Mouse (Mus musculus): Measurements from ENCODE around the gene Tmem258. TPM values are rescaled to one million over a fixed set of nuclear protein-coding genes. Genes with fewer than 3 reads are reported as not detected.
A peak's percentile ranks its signal among the peaks of the same experiment; 100 is the strongest.

Tmem258 gene
- total and polyA plus RNA-seq, 3 experiments: 337 to 354 TPM; not detected in 1

DNA sequence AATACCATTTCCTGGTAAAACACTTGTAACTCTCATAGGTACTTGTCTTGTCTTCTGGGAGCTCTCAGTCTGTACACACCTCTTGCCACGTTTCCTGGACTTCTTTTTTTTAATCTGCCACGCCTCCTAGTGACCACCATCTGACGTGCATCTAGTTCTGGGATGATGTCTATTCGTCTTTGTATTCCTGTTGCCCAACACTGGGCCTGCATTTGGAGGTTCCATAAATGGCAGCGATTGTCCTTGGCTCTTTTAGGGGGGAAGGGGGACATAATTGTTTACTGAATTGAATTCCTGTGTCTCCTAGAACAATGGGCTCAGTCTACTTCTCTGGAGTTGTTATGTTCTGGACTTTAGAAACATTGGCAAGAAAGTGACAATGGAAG, 795 bp downstream of the Tmem258 start (continued):
- TF ChIP-seq USF1 (IDR thresholded peaks at IDR 0.05; ENCODE audit: low read depth, low read length): no peak
- peak; percentile 74 for TF ChIP-seq ZNF384 (IDR thresholded peaks at IDR 0.05; ENCODE audit: low read depth, low read length)
- TF ChIP-seq KAT2A (conservative IDR thresholded peaks at IDR 0.05; ENCODE audit: low read depth, low read length): no peak
- TF ChIP-seq SMC3 (IDR thresholded peaks at IDR 0.05; ENCODE audit: low read depth, low read length): 0 out of 2 replicates have a peak, but pooled peaks have one; percentile 6
- TF ChIP-seq EP300 (IDR thresholded peaks at IDR 0.05; ENCODE audit: low read depth in 1 of 2, low read length in 2 of 2): no peak
- TF ChIP-seq MXI1 (IDR thresholded peaks at IDR 0.05; ENCODE audit: low read depth, low read length): peak; percentile 93
- no peak for TF ChIP-seq TCF12 (IDR thresholded peaks at IDR 0.05; ENCODE audit: low read depth, low read length)
- no peak for TF ChIP-seq NELFE (IDR thresholded peaks at IDR 0.05; ENCODE audit: low read depth, low read length)
- TF ChIP-seq MAZ (IDR thresholded peaks at IDR 0.05; ENCODE audit: low read depth, low read length): no peak

DNA sequence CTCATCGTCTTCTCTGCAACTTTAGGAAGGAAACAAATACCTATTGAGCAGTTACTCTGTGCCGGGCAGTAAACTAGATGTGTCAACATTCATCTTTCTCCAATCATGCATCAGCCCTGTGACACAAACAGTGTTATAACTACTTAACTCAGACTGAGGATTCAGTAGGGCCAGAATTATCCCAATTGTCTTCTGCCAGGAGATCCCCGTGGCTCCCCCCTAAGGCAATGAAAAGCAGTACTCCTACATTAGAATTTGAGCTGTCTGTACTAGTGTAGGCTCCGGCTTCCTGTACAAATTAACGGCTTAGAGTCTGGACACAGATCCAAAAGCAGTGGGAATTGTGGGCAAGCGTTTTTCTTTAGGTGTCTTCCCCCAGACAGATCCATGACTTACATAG, 1.2 kb downstream of the Tmem258 start:
- no peaks in the 10 kb centered on the region for H3K9me3 ChIP-seq (replicated peaks; ENCODE audit: insufficient read depth, low read length)
- peaks cover 0 to 11% of the 10 kb centered on the region in 2 experiments; a peak in 2 of 4 replicates for H3K4me1 ChIP-seq (ENCODE audit: control insufficient read depth in 1 of 2, insufficient read depth in 2 of 2, low read length in 2 of 2)
- peaks cover 4 to 16% of the 10 kb centered on the region in 2 experiments for H3K36me3 ChIP-seq (ENCODE audit: control insufficient read depth in 1 of 2, insufficient read depth in 2 of 2, low read length in 2 of 2)
- TF ChIP-seq MAZ (IDR thresholded peaks at IDR 0.05; ENCODE audit: low read depth, low read length) (no peak), ZMIZ1 (IDR thresholded peaks at IDR 0.05; ENCODE audit: low read depth, low read length) (no peak), ZNF384 (IDR thresholded peaks at IDR 0.05; ENCODE audit: low read depth, low read length) (no peak), TCF12 (IDR thresholded peaks at IDR 0.05; ENCODE audit: low read depth, low read length) (no peak), CHD2 (IDR thresholded peaks at IDR 0.05; ENCODE audit: low read length) (no peak), SIN3A (IDR thresholded peaks at IDR 0.05; ENCODE audit: low read length) (no peak), USF2 (IDR thresholded peaks at IDR 0.05; ENCODE audit: borderline replicate concordance in 1 of 2, insufficient read depth in 1 of 2, low read depth in 1 of 2, low read length in 2 of 2) (no peak), POLR2AphosphoS2 (IDR thresholded peaks at IDR 0.05; ENCODE audit: low read length) (no peak), BHLHE40 (IDR thresholded peaks at IDR 0.05; ENCODE audit: borderline replicate concordance, low read depth, low read length) (no peak), NRF1 (IDR thresholded peaks at IDR 0.05; ENCODE audit: insufficient read depth, low read depth, low read length, poor library complexity, severe bottlenecking) (no peak), ETS1 (IDR thresholded peaks at IDR 0.05; ENCODE audit: low read depth, low read length) (no peak), TAL1 (IDR thresholded peaks at IDR 0.05; ENCODE audit: low read length) (no peak)
- peaks cover 38% of the 10 kb centered on the region for H3K79me2 ChIP-seq (ENCODE audit: control insufficient read depth, insufficient read depth, low read length, poor library complexity)
- no peak for DNase-seq (ENCODE audit: low read depth, low spot score)
- no peak overlapping the region for H3K9ac ChIP-seq (ENCODE audit: control insufficient read depth, low read depth, low read length, poor library complexity, severe bottlenecking)
- peak overlapping the region in 1 of 2 experiments; percentile 79; a peak in 1 of 4 replicates for H3K4me3 ChIP-seq (ENCODE audit: control insufficient read depth in 1 of 2, insufficient read depth in 1 of 2, low read depth in 2 of 2, low read length in 2 of 2)
- H3K27me3 ChIP-seq (ENCODE audit: control insufficient read depth in 1 of 2, insufficient read depth in 2 of 2, low read length in 2 of 2): no peaks in the 10 kb centered on the region
- no peak overlapping the region for H3K27ac ChIP-seq (ENCODE audit: control insufficient read depth, low read depth, low read length)

DNA sequence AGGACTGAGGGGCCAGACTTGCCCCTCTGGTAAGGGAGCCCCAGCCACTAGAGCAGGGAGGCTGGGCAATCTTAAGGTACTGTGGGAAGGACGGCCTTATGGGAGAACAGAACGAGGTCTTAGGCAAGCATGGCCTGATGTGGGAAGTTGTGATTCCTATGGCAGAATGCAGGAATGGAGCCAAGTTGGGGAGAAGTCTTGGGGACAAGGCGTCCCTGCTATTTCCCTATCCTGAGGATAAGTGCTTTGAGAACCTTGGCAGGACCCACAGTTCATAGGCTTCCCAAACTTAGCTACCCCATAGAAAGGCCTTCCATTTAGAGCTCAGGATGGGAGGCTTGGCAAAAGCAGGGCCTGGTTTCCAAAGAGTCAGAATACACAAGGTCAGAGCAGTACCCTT, 5.0 kb downstream of the Tmem258 start:
- Histone ChIP-seq H3K9me3 (replicated peaks; ENCODE audit: insufficient read depth, low read length) (no peaks in the 10 kb centered on the region), H3K79me2 (ENCODE audit: control insufficient read depth, insufficient read depth, low read length, poor library complexity) (peaks cover 12% of the 10 kb centered on the region), H3K27ac (ENCODE audit: control insufficient read depth, low read depth, low read length) (no peak overlapping the region), H3K36me3 (ENCODE audit: control insufficient read depth in 1 of 2, insufficient read depth in 2 of 2, low read length in 2 of 2) (peaks cover 0 to 6% of the 10 kb centered on the region in 2 experiments; a peak in 2 of 4 replicates), H3K4me3 (ENCODE audit: control insufficient read depth in 1 of 2, insufficient read depth in 1 of 2, low read depth in 2 of 2, low read length in 2 of 2) (no peak overlapping the region), H3K9ac (ENCODE audit: control insufficient read depth, low read depth, low read length, poor library complexity, severe bottlenecking) (no peak overlapping the region), H3K27me3 (ENCODE audit: control insufficient read depth in 1 of 2, insufficient read depth in 2 of 2, low read length in 2 of 2) (no peaks in the 10 kb centered on the region), H3K4me1 (ENCODE audit: control insufficient read depth in 1 of 2, insufficient read depth in 2 of 2, low read length in 2 of 2) (peaks cover 0 to 14% of the 10 kb centered on the region in 2 experiments; a peak in 1 of 4 replicates)
- DNase-seq (ENCODE audit: low read depth, low spot score): no peak
- TF ChIP-seq RCOR1 (IDR thresholded peaks at IDR 0.05; ENCODE audit: low read depth, low read length) (no peak), RAD21 (IDR thresholded peaks at IDR 0.05; ENCODE audit: low read depth, low read length) (no peak), E2F4 (IDR thresholded peaks at IDR 0.05; ENCODE audit: borderline replicate concordance, low read depth, low read length) (no peak), MAZ (IDR thresholded peaks at IDR 0.05; ENCODE audit: low read depth, low read length) (no peak), NELFE (IDR thresholded peaks at IDR 0.05; ENCODE audit: low read depth, low read length) (no peak), EP300 (IDR thresholded peaks at IDR 0.05; ENCODE audit: low read depth in 1 of 2, low read length in 2 of 2) (no peak), CTCF (IDR thresholded peaks at IDR 0.05 in 2 of 3, conservative IDR thresholded peaks at IDR 0.05 in 1 of 3; ENCODE audit: control insufficient read depth in 1 of 3, insufficient read depth in 1 of 3, low read depth in 2 of 3, low read length in 3 of 3, poor library complexity in 1 of 3, severe bottlenecking in 1 of 3) (no peak), USF1 (IDR thresholded peaks at IDR 0.05; ENCODE audit: low read depth, low read length) (no peak), TCF12 (IDR thresholded peaks at IDR 0.05; ENCODE audit: low read depth, low read length) (no peak), TBP (IDR thresholded peaks at IDR 0.05; ENCODE audit: low read depth, low read length) (no peak), NRF1 (IDR thresholded peaks at IDR 0.05; ENCODE audit: insufficient read depth, low read depth, low read length, poor library complexity, severe bottlenecking) (no peak), SIN3A (IDR thresholded peaks at IDR 0.05; ENCODE audit: low read length) (no peak), ZC3H11A (IDR thresholded peaks at IDR 0.05; ENCODE audit: low read depth, low read length) (no peak), ZKSCAN1 (IDR thresholded peaks at IDR 0.05; ENCODE audit: low read depth, low read length) (no peak), MXI1 (IDR thresholded peaks at IDR 0.05; ENCODE audit: low read depth, low read length) (no peak), CHD1 (IDR thresholded peaks at IDR 0.05; ENCODE audit: low read depth, low read length) (no peak), MAFK (IDR thresholded peaks at IDR 0.05; ENCODE audit: borderline replicate concordance, low read depth, low read length) (no peak), TAL1 (IDR thresholded peaks at IDR 0.05; ENCODE audit: low read length) (no peak)
